Mouse (Mus musculus): ENCODE results near the gene Smim1. TPM values are rescaled to one million over a fixed set of nuclear protein-coding genes. Genes with fewer than 3 reads are reported as not detected.

The Smim1 gene
- polyA plus RNA-seq, 1 experiment: 9.5 TPM

GRCm38 (mm10) chr4:154055482-154055881 lies 29.5 kb upstream of the Smim1 start:
- Histone ChIP-seq H3K4me3 (no peak overlapping the region), H3K36me3 (ENCODE audit: control insufficient read depth, insufficient read depth) (no peaks in the 10 kb centered on the region), H3K4me2 (ENCODE audit: low read depth) (no peak overlapping the region), H3ac (ENCODE audit: control insufficient read depth, insufficient read length) (no peak overlapping the region), H3K79me2 (ENCODE audit: control insufficient read depth, insufficient read depth) (no peaks in the 10 kb centered on the region), H3K27me3 (ENCODE audit: control insufficient read depth, insufficient read depth, insufficient read length) (peaks cover 22% of the 10 kb centered on the region)
- TF ChIP-seq TCF12 (IDR thresholded peaks at IDR 0.05; ENCODE audit: insufficient read depth, poor library complexity, severe bottlenecking): no peak
- TF ChIP-seq USF1 (IDR thresholded peaks at IDR 0.05; ENCODE audit: low read depth): no peak
- TF ChIP-seq CEBPB (IDR thresholded peaks at IDR 0.05; ENCODE audit: insufficient read depth, poor library complexity, severe bottlenecking): no peak
- no peak for TF ChIP-seq SRF (IDR thresholded peaks at IDR 0.05; ENCODE audit: control insufficient read depth, insufficient read length, low read depth)
- TF ChIP-seq REST (IDR thresholded peaks at IDR 0.05; ENCODE audit: insufficient read depth, insufficient read length): no peak

DNA sequence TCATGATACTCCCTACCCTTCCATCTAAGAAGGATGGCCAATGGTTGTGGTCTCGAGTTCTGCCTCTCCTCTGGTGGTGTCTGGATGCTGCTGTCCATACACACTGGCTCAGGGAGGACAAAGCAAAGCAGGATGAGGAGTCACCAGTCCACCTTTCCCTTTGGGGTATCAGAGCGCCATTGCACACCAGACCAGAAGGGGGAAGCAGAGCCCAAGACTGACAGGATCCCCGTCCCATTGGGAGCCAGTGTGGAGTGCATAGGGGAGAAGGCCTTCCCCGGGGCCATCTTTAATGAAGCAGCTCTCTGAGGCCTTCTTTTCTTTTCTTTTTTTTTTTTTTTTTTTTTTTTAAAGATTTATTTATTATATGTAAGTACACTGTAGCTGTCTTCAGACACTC lies 27.0 kb upstream of the Smim1 start:
- Histone ChIP-seq H3ac (ENCODE audit: control insufficient read depth, insufficient read length) (no peak overlapping the region), H3K27me3 (ENCODE audit: control insufficient read depth, insufficient read depth, insufficient read length) (peaks cover 4% of the 10 kb centered on the region), H3K4me2 (ENCODE audit: low read depth) (no peak overlapping the region), H3K79me2 (ENCODE audit: control insufficient read depth, insufficient read depth) (no peaks in the 10 kb centered on the region), H3K36me3 (ENCODE audit: control insufficient read depth, insufficient read depth) (no peaks in the 10 kb centered on the region), H3K4me3 (no peak overlapping the region)
- no peak for TF ChIP-seq CEBPB (IDR thresholded peaks at IDR 0.05; ENCODE audit: insufficient read depth, poor library complexity, severe bottlenecking)
- no peak for TF ChIP-seq MYOD1 (IDR thresholded peaks at IDR 0.05; ENCODE audit: control insufficient read depth in 1 of 3, insufficient read length in 2 of 3, low read depth in 2 of 3)
- TF ChIP-seq REST (IDR thresholded peaks at IDR 0.05; ENCODE audit: insufficient read depth, insufficient read length): no peak
- TF ChIP-seq MYOG (IDR thresholded peaks at IDR 0.05; ENCODE audit: control insufficient read depth in 1 of 3, insufficient read depth in 1 of 3, insufficient read length in 2 of 3, low read depth in 2 of 3): no peak
- TF ChIP-seq TCF3 (IDR thresholded peaks at IDR 0.05; ENCODE audit: insufficient read length, low read depth): no peak

- Histone ChIP-seq H3ac (ENCODE audit: control insufficient read depth, insufficient read length) (no peak overlapping the region), H3K79me2 (ENCODE audit: control insufficient read depth, insufficient read depth) (no peaks in the 10 kb centered on the region), H3K27me3 (ENCODE audit: control insufficient read depth, insufficient read depth, insufficient read length) (peaks cover 4% of the 10 kb centered on the region), H3K4me3 (no peak overlapping the region), H3K4me2 (ENCODE audit: low read depth) (no peak overlapping the region), H3K36me3 (ENCODE audit: control insufficient read depth, insufficient read depth) (no peaks in the 10 kb centered on the region)
- TF ChIP-seq TCF3 (IDR thresholded peaks at IDR 0.05; ENCODE audit: insufficient read length, low read depth): no peak
- no peak for TF ChIP-seq POLR2AphosphoS2 (IDR thresholded peaks at IDR 0.05; ENCODE audit: insufficient read length, low read depth)
- TF ChIP-seq POLR2A (IDR thresholded peaks at IDR 0.05; ENCODE audit: insufficient read length, low read depth): no peak
- no peak for TF ChIP-seq MYOD1 (IDR thresholded peaks at IDR 0.05; ENCODE audit: control insufficient read depth in 1 of 3, insufficient read length in 2 of 3, low read depth in 2 of 3)
- no peak for TF ChIP-seq SRF (IDR thresholded peaks at IDR 0.05; ENCODE audit: control insufficient read depth, insufficient read length, low read depth)
- TF ChIP-seq MYOG (IDR thresholded peaks at IDR 0.05; ENCODE audit: control insufficient read depth in 1 of 3, insufficient read depth in 1 of 3, insufficient read length in 2 of 3, low read depth in 2 of 3): no peak
- no peak for TF ChIP-seq E2F4 (IDR thresholded peaks at IDR 0.05; ENCODE audit: insufficient read depth)
- TF ChIP-seq REST (IDR thresholded peaks at IDR 0.05; ENCODE audit: insufficient read depth, insufficient read length): no peak
- TF ChIP-seq CEBPB (IDR thresholded peaks at IDR 0.05; ENCODE audit: insufficient read depth, poor library complexity, severe bottlenecking): no peak
- no peak for TF ChIP-seq MAX (IDR thresholded peaks at IDR 0.05; ENCODE audit: low read depth)
- no peak for TF ChIP-seq TCF12 (IDR thresholded peaks at IDR 0.05; ENCODE audit: insufficient read depth, poor library complexity, severe bottlenecking)
- no peak for TF ChIP-seq USF1 (IDR thresholded peaks at IDR 0.05; ENCODE audit: low read depth)
Observed at GRCm38 (mm10) chr4:154051401-154051800, 25.4 kb upstream of the Smim1 start.

- no peak for TF ChIP-seq MYOD1 (IDR thresholded peaks at IDR 0.05; ENCODE audit: control insufficient read depth in 1 of 3, insufficient read length in 2 of 3, low read depth in 2 of 3)
- TF ChIP-seq E2F4 (IDR thresholded peaks at IDR 0.05; ENCODE audit: insufficient read depth): no peak
- TF ChIP-seq USF1 (IDR thresholded peaks at IDR 0.05; ENCODE audit: low read depth): no peak
- TF ChIP-seq MAX (IDR thresholded peaks at IDR 0.05; ENCODE audit: low read depth): no peak
- TF ChIP-seq MYOG (IDR thresholded peaks at IDR 0.05; ENCODE audit: control insufficient read depth in 1 of 3, insufficient read depth in 1 of 3, insufficient read length in 2 of 3, low read depth in 2 of 3): no peak
- TF ChIP-seq TCF12 (IDR thresholded peaks at IDR 0.05; ENCODE audit: insufficient read depth, poor library complexity, severe bottlenecking): no peak
- no peak for TF ChIP-seq POLR2A (IDR thresholded peaks at IDR 0.05; ENCODE audit: insufficient read length, low read depth)
- TF ChIP-seq REST (IDR thresholded peaks at IDR 0.05; ENCODE audit: insufficient read depth, insufficient read length): no peak
- TF ChIP-seq TCF3 (IDR thresholded peaks at IDR 0.05; ENCODE audit: insufficient read length, low read depth): no peak
- no peak for TF ChIP-seq CEBPB (IDR thresholded peaks at IDR 0.05; ENCODE audit: insufficient read depth, poor library complexity, severe bottlenecking)
- no peak for TF ChIP-seq POLR2AphosphoS2 (IDR thresholded peaks at IDR 0.05; ENCODE audit: insufficient read length, low read depth)
- H3K27me3 ChIP-seq (ENCODE audit: control insufficient read depth, insufficient read depth, insufficient read length): peaks cover 19% of the 10 kb centered on the region
- no peak overlapping the region for H3K4me3 ChIP-seq
- no peak overlapping the region for H3K4me2 ChIP-seq (ENCODE audit: low read depth)
- no peak overlapping the region for H3ac ChIP-seq (ENCODE audit: control insufficient read depth, insufficient read length)
- H3K36me3 ChIP-seq (ENCODE audit: control insufficient read depth, insufficient read depth): no peaks in the 10 kb centered on the region
- H3K79me2 ChIP-seq (ENCODE audit: control insufficient read depth, insufficient read depth): no peaks in the 10 kb centered on the region
Observed at GRCm38 (mm10) chr4:154045837-154046236, 19.8 kb upstream of the Smim1 start.

DNA sequence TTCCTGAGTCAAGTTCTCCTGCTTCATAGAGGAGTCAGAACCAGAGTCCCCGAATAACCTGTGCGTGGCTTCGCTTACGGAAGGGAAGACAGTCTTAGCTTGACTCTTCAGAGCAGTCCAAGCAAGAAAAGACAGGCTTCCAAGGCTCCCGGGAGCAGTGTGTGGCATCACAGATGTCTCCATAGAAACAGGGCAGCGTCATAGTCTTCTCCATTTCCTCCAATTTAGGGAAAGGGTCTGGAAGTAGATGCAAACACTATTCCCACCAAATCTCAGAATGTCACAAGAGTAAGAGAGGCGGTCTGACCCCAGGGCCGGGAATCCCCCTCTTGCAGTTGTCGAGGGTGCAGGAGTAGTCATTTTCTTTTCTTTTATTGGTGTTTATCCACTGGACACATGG lies 16.5 kb upstream of the Smim1 start, which contains the start of gene Ccdc27:
Gene Ccdc27 (minus strand): TSS at position 101 of the 400 bp plus-strand sequence.
- H3K27me3 ChIP-seq (ENCODE audit: control insufficient read depth, insufficient read depth, insufficient read length): peaks cover 23% of the 10 kb centered on the region
- no peak within 1 kb of the TSS for H3ac ChIP-seq (ENCODE audit: control insufficient read depth, insufficient read length)
- H3K36me3 ChIP-seq (ENCODE audit: control insufficient read depth, insufficient read depth): no peaks in the 10 kb centered on the region
- no peak for TF ChIP-seq MYOG (IDR thresholded peaks at IDR 0.05; ENCODE audit: control insufficient read depth in 1 of 3, insufficient read depth in 1 of 3, insufficient read length in 2 of 3, low read depth in 2 of 3)
- no peak for TF ChIP-seq MYOD1 (IDR thresholded peaks at IDR 0.05; ENCODE audit: control insufficient read depth in 1 of 3, insufficient read length in 2 of 3, low read depth in 2 of 3)
- TF ChIP-seq REST (IDR thresholded peaks at IDR 0.05; ENCODE audit: insufficient read depth, insufficient read length): no peak
- no peak for TF ChIP-seq USF1 (IDR thresholded peaks at IDR 0.05; ENCODE audit: low read depth)
- no peak for TF ChIP-seq TCF12 (IDR thresholded peaks at IDR 0.05; ENCODE audit: insufficient read depth, poor library complexity, severe bottlenecking)
- no peak for TF ChIP-seq SRF (IDR thresholded peaks at IDR 0.05; ENCODE audit: control insufficient read depth, insufficient read length, low read depth)
- no peak for TF ChIP-seq POLR2A (IDR thresholded peaks at IDR 0.05; ENCODE audit: insufficient read length, low read depth)
- TF ChIP-seq CEBPB (IDR thresholded peaks at IDR 0.05; ENCODE audit: insufficient read depth, poor library complexity, severe bottlenecking): no peak
- TF ChIP-seq MAX (IDR thresholded peaks at IDR 0.05; ENCODE audit: low read depth): no peak
- TF ChIP-seq POLR2AphosphoS2 (IDR thresholded peaks at IDR 0.05; ENCODE audit: insufficient read length, low read depth): no peak
- no peak for TF ChIP-seq TCF3 (IDR thresholded peaks at IDR 0.05; ENCODE audit: insufficient read length, low read depth)
- no peak for TF ChIP-seq E2F4 (IDR thresholded peaks at IDR 0.05; ENCODE audit: insufficient read depth)
- H3K79me2 ChIP-seq (ENCODE audit: control insufficient read depth, insufficient read depth): no peaks in the 10 kb centered on the region
- no peak within 1 kb of the TSS for H3K4me2 ChIP-seq (ENCODE audit: low read depth)
- no peak within 1 kb of the TSS for H3K4me3 ChIP-seq
